Mouse (Mus musculus): ENCODE data around the gene Arl9.
A peak's percentile ranks its signal among the peaks of the same experiment; 100 is the strongest.

Arl9 gene

DNA sequence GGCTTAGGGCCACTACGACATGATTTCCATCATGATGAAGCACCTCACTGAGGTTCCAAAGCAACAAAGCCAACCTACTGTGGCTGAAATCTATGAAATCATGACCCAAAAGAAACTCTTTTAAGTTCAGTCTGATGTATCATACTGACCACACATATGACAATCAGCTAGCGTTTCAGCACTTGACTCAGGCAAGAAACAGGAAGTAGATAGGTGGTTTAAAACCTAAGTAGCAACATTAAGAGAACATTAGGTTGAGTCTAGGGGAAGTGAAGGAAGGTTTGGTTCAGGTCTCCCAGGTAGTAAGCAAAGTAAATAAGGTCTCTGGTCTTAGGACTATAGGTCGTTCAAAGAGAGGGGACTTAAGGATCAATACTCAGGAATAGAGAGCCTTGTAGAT lies 30.4 kb upstream of the Arl9 start:
- H3K36me3 ChIP-seq (ENCODE audit: insufficient read depth, low read length), result peaks cover 50% of the 10 kb centered on the region
- no peaks in the 10 kb centered on the region for H3K9me3 ChIP-seq (ENCODE audit: low read length)
- peaks cover 37% of the 10 kb centered on the region for H3K4me1 ChIP-seq (replicated peaks; ENCODE audit: low read depth, low read length)
- H3K4me3 ChIP-seq (replicated peaks; ENCODE audit: low read length), result peak overlapping the region; percentile 98
- H3K27me3 ChIP-seq (ENCODE audit: insufficient read depth, low read length), result no peaks in the 10 kb centered on the region
- TF ChIP-seq POU5F1 (IDR thresholded peaks at IDR 0.05; ENCODE audit: borderline replicate concordance, low read length) (no peak), NANOG (IDR thresholded peaks at IDR 0.05; ENCODE audit: borderline replicate concordance, low read length) (no peak), CTCF (conservative IDR thresholded peaks at IDR 0.05; ENCODE audit: low read length) (no peak)

DNA sequence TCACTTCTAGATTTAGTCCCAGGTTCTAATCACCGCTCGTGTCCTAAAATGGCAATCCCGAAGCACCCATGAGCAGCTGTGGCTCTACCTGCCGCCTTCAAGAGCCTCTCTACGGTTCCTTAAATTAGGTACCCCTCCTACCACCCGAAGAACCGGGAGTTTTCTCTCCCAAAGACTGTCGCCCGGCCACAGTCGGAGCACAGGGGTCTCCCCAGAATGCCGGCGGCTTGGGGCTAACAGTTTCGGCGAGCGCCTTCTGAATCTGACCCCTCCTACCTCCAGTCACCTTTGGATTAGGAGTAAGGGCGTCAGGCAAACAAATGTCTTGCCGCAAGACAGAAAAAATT lies 29.7 kb upstream of the Arl9 start:
- H3K4me1 ChIP-seq (replicated peaks; ENCODE audit: low read depth, low read length), result peaks cover 31% of the 10 kb centered on the region
- no peaks in the 10 kb centered on the region for H3K27me3 ChIP-seq (ENCODE audit: insufficient read depth, low read length)
- no peaks in the 10 kb centered on the region for H3K9me3 ChIP-seq (ENCODE audit: low read length)
- TF ChIP-seq NANOG (IDR thresholded peaks at IDR 0.05; ENCODE audit: borderline replicate concordance, low read length) (no peak), CTCF (conservative IDR thresholded peaks at IDR 0.05; ENCODE audit: low read length) (no peak), POU5F1 (IDR thresholded peaks at IDR 0.05; ENCODE audit: borderline replicate concordance, low read length) (no peak)
- peak overlapping the region; percentile 98 for H3K4me3 ChIP-seq (replicated peaks; ENCODE audit: low read length)
- H3K36me3 ChIP-seq (ENCODE audit: insufficient read depth, low read length), result peaks cover 48% of the 10 kb centered on the region

DNA sequence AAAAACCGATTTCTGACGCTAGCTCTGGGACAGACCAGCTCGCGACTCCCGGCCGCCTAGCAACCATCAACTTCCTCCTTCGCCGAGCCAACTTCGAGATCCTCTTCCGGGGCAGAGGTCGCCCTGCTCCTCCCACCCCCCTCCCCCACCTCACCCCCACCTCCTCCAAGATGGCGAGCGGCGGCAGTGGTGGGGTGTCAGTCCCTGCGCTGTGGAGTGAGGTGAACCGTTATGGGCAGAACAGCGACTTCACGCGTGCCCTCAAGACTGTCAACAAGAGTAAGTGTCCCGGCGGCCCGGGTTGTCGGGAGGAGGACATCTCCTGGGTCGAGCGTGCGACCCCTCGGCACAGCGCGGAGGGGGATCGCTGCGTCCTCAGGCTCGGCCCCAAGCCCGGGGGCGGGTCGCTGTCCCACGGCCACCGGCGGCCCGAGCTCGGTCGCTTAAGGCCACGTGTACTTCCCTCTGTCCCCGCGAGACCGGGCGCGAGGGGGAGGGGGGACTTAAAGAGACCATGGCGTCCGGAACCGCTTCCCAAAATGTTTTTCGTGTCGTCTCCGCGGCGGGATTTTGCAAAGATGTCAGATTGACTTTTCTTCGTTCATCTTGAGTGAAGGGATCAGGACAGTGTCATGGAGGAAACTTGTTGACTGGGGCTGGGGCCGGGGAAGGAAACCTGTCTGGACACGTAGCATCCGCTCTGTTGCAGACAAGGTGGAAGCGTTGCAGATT lies 29.1 kb upstream of the Arl9 start, which contains the start of gene Srp72:
Gene Srp72, plus strand, starts transcription at position 130 of the 732 bp plus-strand sequence.
- H3K27me3 ChIP-seq (ENCODE audit: insufficient read depth, low read length), result no peaks in the 10 kb centered on the region
- no peak for TF ChIP-seq NANOG (IDR thresholded peaks at IDR 0.05; ENCODE audit: borderline replicate concordance, low read length)
- H3K4me1 ChIP-seq (replicated peaks; ENCODE audit: low read depth, low read length), result peaks cover 35% of the 10 kb centered on the region
- H3K9me3 ChIP-seq (ENCODE audit: low read length), result no peaks in the 10 kb centered on the region
- H3K4me3 ChIP-seq (replicated peaks; ENCODE audit: low read length), result peak within 1 kb of the TSS; percentile 98
- H3K36me3 ChIP-seq (ENCODE audit: insufficient read depth, low read length), result peaks cover 48% of the 10 kb centered on the region

DNA sequence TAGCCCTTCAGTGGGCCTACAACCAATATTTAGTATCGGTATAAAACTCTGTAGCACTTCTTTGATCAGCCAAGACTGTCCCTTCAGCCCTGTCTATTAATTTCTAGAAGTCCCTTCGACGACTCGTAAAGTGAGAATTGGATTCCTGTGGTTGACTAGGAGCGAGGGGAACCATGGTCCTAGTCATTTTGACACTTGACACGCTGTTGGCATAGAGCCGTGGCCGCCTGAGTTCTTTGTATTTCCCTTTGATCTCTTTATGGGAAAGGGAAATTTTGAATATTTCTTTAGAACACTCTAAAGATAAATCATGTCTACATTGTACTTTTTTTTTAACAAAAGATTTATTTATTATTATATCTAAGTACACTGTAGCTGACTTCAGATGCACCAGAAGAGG lies 28.1 kb upstream of the Arl9 start:
- TF ChIP-seq POU5F1 (IDR thresholded peaks at IDR 0.05; ENCODE audit: borderline replicate concordance, low read length) (no peak), NANOG (IDR thresholded peaks at IDR 0.05; ENCODE audit: borderline replicate concordance, low read length) (no peak)
- peaks cover 48% of the 10 kb centered on the region for H3K36me3 ChIP-seq (ENCODE audit: insufficient read depth, low read length)
- peaks cover 40% of the 10 kb centered on the region for H3K4me1 ChIP-seq (replicated peaks; ENCODE audit: low read depth, low read length)
- H3K9me3 ChIP-seq (ENCODE audit: low read length), result no peaks in the 10 kb centered on the region
- peak overlapping the region; percentile 98 for H3K4me3 ChIP-seq (replicated peaks; ENCODE audit: low read length)
- H3K27me3 ChIP-seq (ENCODE audit: insufficient read depth, low read length), result no peaks in the 10 kb centered on the region

DNA sequence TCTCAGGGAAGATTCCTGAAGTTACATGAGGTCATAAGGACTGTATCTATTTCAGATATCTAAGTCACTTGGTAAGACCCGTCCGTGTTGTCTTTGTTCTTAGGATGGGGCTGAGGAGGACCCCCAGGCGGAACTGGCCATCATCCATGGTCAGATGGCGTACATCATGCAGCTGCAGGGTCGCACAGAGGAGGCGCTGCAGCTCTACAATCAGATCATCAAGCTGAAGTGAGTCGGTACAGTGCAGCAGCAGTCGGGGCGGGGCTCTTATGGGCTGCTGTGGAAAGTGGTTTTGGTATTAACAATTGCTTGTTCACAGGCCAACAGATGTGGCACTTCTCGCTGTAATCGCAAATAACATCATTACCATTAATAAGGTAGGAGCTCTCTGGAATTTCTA lies 19.8 kb upstream of the Arl9 start:
- H3K27me3 ChIP-seq (ENCODE audit: insufficient read depth, low read length), result no peaks in the 10 kb centered on the region
- peaks cover 90% of the 10 kb centered on the region for H3K36me3 ChIP-seq (ENCODE audit: insufficient read depth, low read length)
- peaks cover 15% of the 10 kb centered on the region for H3K4me1 ChIP-seq (replicated peaks; ENCODE audit: low read depth, low read length)
- no peaks in the 10 kb centered on the region for H3K9me3 ChIP-seq (ENCODE audit: low read length)
- no peak for TF ChIP-seq POU5F1 (IDR thresholded peaks at IDR 0.05; ENCODE audit: borderline replicate concordance, low read length)
- TF ChIP-seq NANOG (IDR thresholded peaks at IDR 0.05; ENCODE audit: borderline replicate concordance, low read length), result no peak
- no peak overlapping the region for H3K4me3 ChIP-seq (replicated peaks; ENCODE audit: low read length)

DNA sequence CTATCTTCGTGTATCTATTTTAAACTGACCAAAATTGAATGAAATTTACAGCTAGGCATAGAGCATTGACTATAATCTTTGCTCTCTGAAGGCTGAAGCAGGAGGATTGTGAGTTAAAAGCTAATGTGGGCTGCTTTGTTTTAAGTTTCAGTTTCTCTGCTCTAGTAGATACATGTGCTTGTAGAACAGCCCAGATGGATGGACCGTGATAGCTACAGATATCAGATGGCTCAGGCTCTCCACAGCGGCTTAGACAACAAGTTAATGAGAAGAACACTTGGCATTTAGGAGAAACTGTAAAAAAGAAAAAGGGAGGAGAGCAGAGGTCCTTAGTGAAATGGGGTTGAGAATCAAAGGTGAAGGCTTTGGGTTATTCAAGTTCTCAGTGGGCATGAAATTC lies 13.1 kb upstream of the Arl9 start:
- peaks cover 92% of the 10 kb centered on the region for H3K36me3 ChIP-seq (ENCODE audit: insufficient read depth, low read length)
- no peak for TF ChIP-seq POU5F1 (IDR thresholded peaks at IDR 0.05; ENCODE audit: borderline replicate concordance, low read length)
- TF ChIP-seq NANOG (IDR thresholded peaks at IDR 0.05; ENCODE audit: borderline replicate concordance, low read length), result no peak
- TF ChIP-seq CTCF (conservative IDR thresholded peaks at IDR 0.05; ENCODE audit: low read length), result no peak
- H3K9me3 ChIP-seq (ENCODE audit: low read length), result no peaks in the 10 kb centered on the region
- no peaks in the 10 kb centered on the region for H3K4me1 ChIP-seq (replicated peaks; ENCODE audit: low read depth, low read length)
- no peak overlapping the region for H3K4me3 ChIP-seq (replicated peaks; ENCODE audit: low read length)
- no peaks in the 10 kb centered on the region for H3K27me3 ChIP-seq (ENCODE audit: insufficient read depth, low read length)

DNA sequence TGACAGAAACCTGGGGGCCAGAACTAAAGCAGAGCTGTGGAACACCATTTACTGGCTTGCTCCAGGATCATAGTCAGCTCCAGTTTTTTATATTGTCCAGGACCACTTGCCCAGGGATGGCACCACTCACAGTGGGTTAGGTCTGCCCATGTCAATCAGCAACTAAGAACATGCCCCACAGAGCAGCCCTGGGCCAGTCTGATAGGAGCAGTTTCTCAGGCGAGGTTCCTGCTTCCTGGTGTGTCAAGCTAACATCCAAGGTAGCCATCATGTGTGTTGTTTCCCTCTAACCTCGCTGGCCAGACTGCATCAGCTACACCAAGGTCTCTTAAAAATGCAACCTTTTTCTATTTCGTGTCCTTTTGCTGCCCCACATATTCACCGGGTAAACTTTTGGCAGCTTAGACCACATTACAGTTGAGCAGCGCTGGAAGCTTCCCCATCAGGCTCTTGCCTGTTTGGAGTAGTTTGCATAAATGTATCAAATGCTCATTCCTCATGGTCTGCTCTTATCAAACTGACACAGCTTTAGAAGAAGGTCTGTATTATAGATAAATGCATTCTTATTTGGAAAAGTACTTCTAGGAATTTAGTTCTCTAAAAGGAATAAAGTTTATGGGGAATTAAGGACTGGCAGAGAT lies 10.6 kb upstream of the Arl9 start:
- TF ChIP-seq POU5F1 (IDR thresholded peaks at IDR 0.05; ENCODE audit: borderline replicate concordance, low read length) (no peak), NANOG (IDR thresholded peaks at IDR 0.05; ENCODE audit: borderline replicate concordance, low read length) (no peak)
- peaks cover 95% of the 10 kb centered on the region for H3K36me3 ChIP-seq (ENCODE audit: insufficient read depth, low read length)

DNA sequence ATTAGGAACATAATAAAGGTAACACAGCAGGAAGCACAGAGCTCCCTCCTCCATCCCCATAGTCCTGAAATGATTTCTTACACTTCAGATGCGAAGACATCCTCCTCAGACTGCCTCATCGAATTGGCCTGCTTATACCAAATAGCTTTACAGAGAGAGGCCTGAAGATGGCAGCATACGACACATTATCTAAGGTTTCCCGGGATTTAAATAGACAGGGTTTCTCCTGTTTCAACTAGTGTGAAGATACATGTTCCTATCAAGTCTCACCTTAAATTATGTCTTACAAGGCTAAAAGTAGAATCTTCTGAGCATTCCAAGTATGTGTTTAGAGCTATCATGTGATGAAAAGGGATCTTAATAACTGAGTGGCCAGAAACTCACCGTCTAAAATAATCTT lies 5.4 kb upstream of the Arl9 start:
- peaks cover 20% of the 10 kb centered on the region for H3K27me3 ChIP-seq (ENCODE audit: insufficient read depth, low read length)
- TF ChIP-seq NANOG (IDR thresholded peaks at IDR 0.05; ENCODE audit: borderline replicate concordance, low read length) (no peak), CTCF (conservative IDR thresholded peaks at IDR 0.05; ENCODE audit: low read length) (peak; percentile 29; the same call in 1 of the 2 replicates), POU5F1 (IDR thresholded peaks at IDR 0.05; ENCODE audit: borderline replicate concordance, low read length) (no peak)
- no peaks in the 10 kb centered on the region for H3K9me3 ChIP-seq (ENCODE audit: low read length)
- peaks cover 72% of the 10 kb centered on the region for H3K36me3 ChIP-seq (ENCODE audit: insufficient read depth, low read length)
- no peak overlapping the region for H3K4me3 ChIP-seq (replicated peaks; ENCODE audit: low read length)
- H3K4me1 ChIP-seq (replicated peaks; ENCODE audit: low read depth, low read length), result peaks cover 13% of the 10 kb centered on the region

More for the DNA sequence above, 10.6 kb upstream of the Arl9 start:
- no peaks in the 10 kb centered on the region for H3K27me3 ChIP-seq (ENCODE audit: insufficient read depth, low read length)
- H3K4me1 ChIP-seq (replicated peaks; ENCODE audit: low read depth, low read length), result no peaks in the 10 kb centered on the region
- no peak overlapping the region for H3K4me3 ChIP-seq (replicated peaks; ENCODE audit: low read length)
- no peaks in the 10 kb centered on the region for H3K9me3 ChIP-seq (ENCODE audit: low read length)

DNA sequence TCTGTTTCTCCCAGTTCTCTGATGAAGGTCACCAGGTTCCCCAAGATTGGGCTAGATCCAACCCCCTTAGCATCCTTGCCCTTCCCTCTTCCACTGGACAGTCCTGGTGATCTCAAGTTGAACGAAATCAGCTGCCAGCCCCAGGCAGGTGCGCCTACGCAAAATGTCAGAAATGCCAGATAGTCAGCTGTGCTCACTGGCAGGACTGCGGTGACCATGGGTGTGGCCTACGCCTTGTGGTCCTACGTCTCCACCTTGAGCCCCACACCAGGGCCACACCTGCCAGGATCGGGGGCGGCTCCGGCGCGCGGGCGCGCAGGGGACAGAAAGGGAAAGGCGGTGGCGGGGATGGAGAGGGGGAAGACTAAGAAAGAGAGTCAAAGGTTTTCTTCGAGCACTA lies 2.7 kb upstream of the Arl9 start:
- Histone ChIP-seq H3K9me3 (ENCODE audit: low read length) (no peaks in the 10 kb centered on the region), H3K4me1 (replicated peaks; ENCODE audit: low read depth, low read length) (peaks cover 13% of the 10 kb centered on the region), H3K27me3 (ENCODE audit: insufficient read depth, low read length) (peaks cover 23% of the 10 kb centered on the region), H3K4me3 (replicated peaks; ENCODE audit: low read length) (no peak overlapping the region), H3K36me3 (ENCODE audit: insufficient read depth, low read length) (peaks cover 44% of the 10 kb centered on the region)
- no peak for TF ChIP-seq NANOG (IDR thresholded peaks at IDR 0.05; ENCODE audit: borderline replicate concordance, low read length)
- TF ChIP-seq CTCF (conservative IDR thresholded peaks at IDR 0.05; ENCODE audit: low read length), result no peak
- TF ChIP-seq POU5F1 (IDR thresholded peaks at IDR 0.05; ENCODE audit: borderline replicate concordance, low read length), result no peak

Data from E14TG2a.4 (cell line).